ENCODE assay signal across 20 mouse cellular contexts in genomic region chr11:116676175-116676976, GRCm38 (mm10). TPM values are rescaled to one million over a fixed set of nuclear protein-coding genes. Genes with fewer than 3 reads are reported as not detected.
A peak's percentile ranks its signal among the peaks of the same experiment; 100 is the strongest.
DNase-seq lines count a peak whose midpoint lies in the region; ATAC-seq and TF ChIP-seq lines count a peak whose summit lies in the region.
"Had no signal": no experiment of that assay in that cellular context is flagged by ENCODE, and none has a peak within 500 bp of the region (broad histone marks: within the 10 kb centered on the region; RNA-seq: fewer than 3 reads in every experiment).

No protein-coding gene starts in this region.

- H3K9me3 ChIP-seq in intestine, embryonic 16.5 days (ENCODE audit: control insufficient read depth, low read length), result no peaks in the 10 kb centered on the region
- H3K9me3 ChIP-seq in intestine, embryonic 15.5 days, result no peaks in the 10 kb centered on the region
- no peaks in the 10 kb centered on the region for H3K9me3 ChIP-seq in kidney, postnatal 0 days (replicated peaks; ENCODE audit: low read length)
- no peaks in the 10 kb centered on the region for H3K9me3 ChIP-seq in CH12.LX (replicated peaks; ENCODE audit: low read length)
- H3K9me3 ChIP-seq in MEL (replicated peaks; ENCODE audit: insufficient read depth, low read length), result no peaks in the 10 kb centered on the region
- H3K9me3 ChIP-seq: embryonic facial prominence, embryonic 12.5 days; forebrain, embryonic 12.5 days; heart, embryonic 15.5 days; hindbrain, embryonic 10.5 days had no signal

- H3K4me2 ChIP-seq in intestine, embryonic 16.5 days (ENCODE audit: low read depth, low read length), result no peak overlapping the region
- H3K4me2 ChIP-seq in intestine, embryonic 15.5 days (replicated peaks), result no peak overlapping the region
- no peak overlapping the region for H3K4me2 ChIP-seq in kidney, postnatal 0 days (ENCODE audit: low read length)
- H3K4me2 ChIP-seq in CH12.LX (ENCODE audit: insufficient read depth, low read depth, poor library complexity, severe bottlenecking), result no peak overlapping the region
- H3K4me2 ChIP-seq: embryonic facial prominence, embryonic 12.5 days; forebrain, embryonic 12.5 days; heart, embryonic 11.5 days; heart, embryonic 15.5 days; hindbrain, embryonic 14.5 days had no signal

- dilution Hi-C loops in CH12.LX (cut with MboI; ENCODE audit: extremely low pct_ligation_motif_present, extremely low pct_unique_long_range_greater_than_20kb, low sequenced_read_pairs), result no loop called here

- in situ Hi-C loops in CH12.LX (cut with MboI; ENCODE audit: low pct_ligation_motif_present, low pct_unique_long_range_greater_than_20kb, low sequenced_read_pairs), result no loop called here

- TF ChIP-seq CTCF in kidney, postnatal 0 days (IDR thresholded peaks at IDR 0.05; ENCODE audit: low read depth), result no peak
- no peak for TF ChIP-seq CTCF in CH12.LX (conservative IDR thresholded peaks at IDR 0.05 in 1 of 2, IDR thresholded peaks at IDR 0.05 in 1 of 2; ENCODE audit: low read depth in 2 of 2, low read length in 2 of 2)
- TF ChIP-seq CTCF in MEL (IDR thresholded peaks at IDR 0.05 in 2 of 3, conservative IDR thresholded peaks at IDR 0.05 in 1 of 3; ENCODE audit: control insufficient read depth in 1 of 3, insufficient read depth in 1 of 3, low read depth in 2 of 3, low read length in 3 of 3, poor library complexity in 1 of 3, severe bottlenecking in 1 of 3), result no peak

- H3K79me2 ChIP-seq in CH12.LX (replicated peaks; ENCODE audit: control insufficient read depth, extremely low read depth, insufficient read depth, poor library complexity, severe bottlenecking), result peaks cover 42% of the 10 kb centered on the region
- H3K79me2 ChIP-seq in MEL (ENCODE audit: control insufficient read depth, insufficient read depth, low read length, poor library complexity), result peaks cover 35% of the 10 kb centered on the region

- no peak overlapping the region for H3K9ac ChIP-seq in intestine, embryonic 16.5 days (ENCODE audit: low read depth, low read length)
- no peak overlapping the region for H3K9ac ChIP-seq in intestine, embryonic 15.5 days
- H3K9ac ChIP-seq in kidney, postnatal 0 days (ENCODE audit: low read depth, low read length), result no peak overlapping the region
- H3K9ac ChIP-seq in CH12.LX (ENCODE audit: insufficient read depth, low read depth) (no peak overlapping the region), MEL (ENCODE audit: control insufficient read depth, low read depth, low read length, poor library complexity, severe bottlenecking) (no peak overlapping the region)
- H3K9ac ChIP-seq: embryonic facial prominence, embryonic 12.5 days; forebrain, embryonic 12.5 days; heart, embryonic 15.5 days; hindbrain, embryonic 14.5 days had no signal

- peaks cover 29% of the 10 kb centered on the region for H3K4me1 ChIP-seq in intestine, embryonic 16.5 days (ENCODE audit: control insufficient read depth, insufficient read depth, low read length)
- peaks cover 15% of the 10 kb centered on the region for H3K4me1 ChIP-seq in intestine, embryonic 15.5 days (replicated peaks)
- H3K4me1 ChIP-seq in kidney, postnatal 0 days (replicated peaks; ENCODE audit: insufficient read depth, low read length), result peaks cover 19% of the 10 kb centered on the region
- H3K4me1 ChIP-seq in CH12.LX (ENCODE audit: control insufficient read depth in 1 of 2, insufficient read depth in 2 of 2) (peaks cover 16 to 47% of the 10 kb centered on the region in 2 experiments), MEL (ENCODE audit: control insufficient read depth in 1 of 2, insufficient read depth in 2 of 2, low read length in 2 of 2) (peaks cover 0 to 17% of the 10 kb centered on the region in 2 experiments; a peak in 2 of 4 replicates)

- H3K27ac ChIP-seq in intestine, embryonic 16.5 days (ENCODE audit: low read length), result peak overlapping the region; percentile 72
- no peak overlapping the region for H3K27ac ChIP-seq in intestine, embryonic 15.5 days
- peak overlapping the region; percentile 85 for H3K27ac ChIP-seq in kidney, postnatal 0 days
- H3K27ac ChIP-seq in CH12.LX (ENCODE audit: insufficient read depth, low read depth) (no peak overlapping the region), MEL (ENCODE audit: control insufficient read depth, low read depth, low read length) (no peak overlapping the region)
- H3K27ac ChIP-seq: embryonic facial prominence, embryonic 12.5 days; forebrain, embryonic 12.5 days; hindbrain, embryonic 10.5 days; hindbrain, embryonic 14.5 days had no signal

- WGBS in intestine, embryonic 16.5 days, result 86% methylated on average over 14 of the region's 14 CpGs
- 87% methylated on average over 14 of the region's 14 CpGs for WGBS in intestine, embryonic 15.5 days
- 85% methylated on average over 14 of the region's 14 CpGs for WGBS in kidney, postnatal 0 days

- peaks cover 26% of the 10 kb centered on the region for H3K36me3 ChIP-seq in intestine, embryonic 16.5 days (ENCODE audit: control insufficient read depth, insufficient read depth, low read length)
- peaks cover 34% of the 10 kb centered on the region for H3K36me3 ChIP-seq in intestine, embryonic 15.5 days
- H3K36me3 ChIP-seq in kidney, postnatal 0 days (ENCODE audit: insufficient read depth, low read length), result peaks cover 35% of the 10 kb centered on the region
- H3K36me3 ChIP-seq in CH12.LX (replicated peaks in 1 of 2; ENCODE audit: control insufficient read depth in 1 of 2, insufficient read depth in 1 of 2, low read length in 1 of 2) (peaks cover 69 to 89% of the 10 kb centered on the region in 2 experiments), MEL (ENCODE audit: control insufficient read depth in 1 of 2, insufficient read depth in 2 of 2, low read length in 2 of 2) (peaks cover 11 to 26% of the 10 kb centered on the region in 2 experiments)

- TF ChIP-seq EP300 in CH12.LX (IDR thresholded peaks at IDR 0.05; ENCODE audit: low read length) (no peak), MEL (IDR thresholded peaks at IDR 0.05; ENCODE audit: low read depth in 1 of 2, low read length in 2 of 2) (no peak)

- TF ChIP-seq RAD21 in CH12.LX (IDR thresholded peaks at IDR 0.05; ENCODE audit: low read depth, low read length), result no peak
- no peak for TF ChIP-seq RAD21 in MEL (IDR thresholded peaks at IDR 0.05; ENCODE audit: low read depth, low read length)

- TF ChIP-seq POLR2A in CH12.LX (IDR thresholded peaks at IDR 0.05; ENCODE audit: low read depth, low read length), result peak; percentile 48
- peak; percentile 42 to 68; a peak in 3 of 4 replicates for TF ChIP-seq POLR2A in MEL (IDR thresholded peaks at IDR 0.05; ENCODE audit: control insufficient read depth in 1 of 2, insufficient read depth in 1 of 2, low read depth in 1 of 2, low read length in 2 of 2, poor library complexity in 1 of 2)

- no peak for ATAC-seq in intestine, embryonic 16.5 days
- no peak for ATAC-seq in intestine, embryonic 15.5 days
- ATAC-seq in kidney, postnatal 0 days (replicated peaks; ENCODE audit: low FRiP score, low read depth), result no peak
- ATAC-seq: activated CD4-positive, CD25-positive, alpha-beta regulatory T cell, adult 4 months; forebrain, embryonic 16.5 days; Patski had no signal

- no peak overlapping the region for H3K4me3 ChIP-seq in intestine, embryonic 16.5 days (ENCODE audit: low read length)
- H3K4me3 ChIP-seq in intestine, embryonic 15.5 days (replicated peaks), result no peak overlapping the region
- H3K4me3 ChIP-seq in kidney, postnatal 0 days (replicated peaks; ENCODE audit: low read depth, low read length), result no peak overlapping the region
- H3K4me3 ChIP-seq in CH12.LX (replicated peaks in 1 of 3; ENCODE audit: low read depth in 2 of 3, low read length in 2 of 3, poor library complexity in 1 of 3) (no peak overlapping the region), MEL (ENCODE audit: control insufficient read depth in 1 of 2, insufficient read depth in 1 of 2, low read depth in 2 of 2, low read length in 2 of 2) (no peak overlapping the region)
- H3K4me3 ChIP-seq: embryonic facial prominence, embryonic 12.5 days; forebrain, embryonic 12.5 days; heart, embryonic 15.5 days; hindbrain, embryonic 10.5 days had no signal

- H3K27me3 ChIP-seq in intestine, embryonic 16.5 days (replicated peaks; ENCODE audit: control insufficient read depth, insufficient read depth, low read length), result no peaks in the 10 kb centered on the region
- H3K27me3 ChIP-seq in intestine, embryonic 15.5 days (replicated peaks), result no peaks in the 10 kb centered on the region
- no peaks in the 10 kb centered on the region for H3K27me3 ChIP-seq in kidney, postnatal 0 days (ENCODE audit: insufficient read depth, low read length)
- H3K27me3 ChIP-seq in CH12.LX (replicated peaks) (no peaks in the 10 kb centered on the region), MEL (ENCODE audit: control insufficient read depth in 1 of 2, insufficient read depth in 2 of 2, low read length in 2 of 2) (no peaks in the 10 kb centered on the region)
- H3K27me3 ChIP-seq: embryonic facial prominence, embryonic 12.5 days; forebrain, embryonic 12.5 days; heart, embryonic 15.5 days; Patski had no signal

- no peak for DNase-seq in kidney, postnatal 0 days (ENCODE audit: low spot score)
- no peak for DNase-seq in kidney, adult 9 months
- DNase-seq in CH12.LX (ENCODE audit: extremely low read depth) (no peak), MEL (ENCODE audit: low read depth, low spot score) (peak; percentile 46)
- DNase-seq in cerebellum, postnatal 25 days, result no peak
- DNase-seq: cerebellum, adult 8-10 months; cerebellum, postnatal 14 days; gastrocnemius, postnatal 10 days; heart, postnatal 14 days had no signal

RNA-seq across cellular contexts. Expression of gene Cygb, which starts 22.3 kb away (rescaled TPM):
- polyA plus RNA-seq in intestine, embryonic 16.5 days (2015; fragmentation: Nextera tagmentation; extraction: Ambion mirVana), result 12.3 and 14.4 TPM in 2 replicates
- 12.5 and 12.9 TPM in 2 replicates for polyA plus RNA-seq in intestine, embryonic 15.5 days (2015; fragmentation: Nextera tagmentation; extraction: Ambion mirVana)
- 35.2 and 37.5 TPM in 2 replicates for polyA plus RNA-seq in kidney, postnatal 0 days (2015; fragmentation: Nextera tagmentation; extraction: Ambion mirVana)
- total RNA-seq in CH12.LX (2012; rRNA removed), result not detected in 2 replicates
- not detected in 2 replicates for total RNA-seq in CH12.LX (2014; rRNA removed)
- 0.11 TPM in 1 of 2 replicates, not detected in the other for polyA plus RNA-seq in CH12.LX (2012; ENCODE audit: insufficient read length, low read depth)
- 2.1 and 2.2 TPM in 2 replicates for total RNA-seq in MEL (2012; rRNA removed)
- polyA plus RNA-seq in MEL (2012; ENCODE audit: insufficient read depth in 1 of 2, insufficient read length in 2 of 2, low read depth in 1 of 2, low replicate concordance in 2 of 2, missing spikeins in 1 of 2), result 1 to 10 TPM in 1 of 2 experiments, not detected in 1; 8.7 TPM
- polyA plus RNA-seq: activated CD4-positive, CD25-positive, alpha-beta regulatory T cell, adult 4 months had no signal

RNA-seq across cellular contexts. Expression of gene Prcd, which starts 23.0 kb away (rescaled TPM):
- polyA plus RNA-seq in intestine, embryonic 16.5 days (2015; fragmentation: Nextera tagmentation; extraction: Ambion mirVana), result 1.4 and 1.9 TPM in 2 replicates
- polyA plus RNA-seq in intestine, embryonic 15.5 days (2015; fragmentation: Nextera tagmentation; extraction: Ambion mirVana), result 1.0 and 1.3 TPM in 2 replicates
- 1.3 and 1.4 TPM in 2 replicates for polyA plus RNA-seq in kidney, postnatal 0 days (2015; fragmentation: Nextera tagmentation; extraction: Ambion mirVana)
- not detected in 2 replicates for total RNA-seq in CH12.LX (2012; rRNA removed)
- total RNA-seq in CH12.LX (2014; rRNA removed), result not detected in 2 replicates
- not detected in 2 replicates for polyA plus RNA-seq in CH12.LX (2012; ENCODE audit: insufficient read length, low read depth)
- total RNA-seq in MEL (2012; rRNA removed), result 50.0 and 72.2 TPM in 2 replicates
- 10 to 100 TPM in 1 of 2 experiments, not detected in 1; 44.4 TPM for polyA plus RNA-seq in MEL (2012; ENCODE audit: insufficient read depth in 1 of 2, insufficient read length in 2 of 2, low read depth in 1 of 2, low replicate concordance in 2 of 2, missing spikeins in 1 of 2)
- polyA plus RNA-seq: activated CD4-positive, CD25-positive, alpha-beta regulatory T cell, adult 4 months had no signal

RNA-seq across cellular contexts. Expression of gene Rhbdf2, which starts 49.6 kb away (rescaled TPM):
- polyA plus RNA-seq in intestine, embryonic 16.5 days (2015; fragmentation: Nextera tagmentation; extraction: Ambion mirVana), result 10.8 and 11.9 TPM in 2 replicates
- polyA plus RNA-seq in intestine, embryonic 15.5 days (2015; fragmentation: Nextera tagmentation; extraction: Ambion mirVana), result 8.4 and 8.9 TPM in 2 replicates
- polyA plus RNA-seq in kidney, postnatal 0 days (2015; fragmentation: Nextera tagmentation; extraction: Ambion mirVana), result 8.8 and 9.0 TPM in 2 replicates
- total RNA-seq in CH12.LX (2012; rRNA removed) (8.5 and 12.1 TPM in 2 replicates), CH12.LX (2014; rRNA removed) (3.1 and 3.4 TPM in 2 replicates), MEL (2012; rRNA removed) (6.4 and 7.7 TPM in 2 replicates)
- polyA plus RNA-seq in CH12.LX (2012; ENCODE audit: insufficient read length, low read depth) (11.8 and 14.7 TPM in 2 replicates), MEL (2012; ENCODE audit: insufficient read depth in 1 of 2, insufficient read length in 2 of 2, low read depth in 1 of 2, low replicate concordance in 2 of 2, missing spikeins in 1 of 2) (10 to 100 TPM in 1 of 2 experiments, not detected in 1; 13.7 TPM)

Comparison
In these comparisons a context has a peak if more than half of its experiments do, and no peak if none do; other contexts are left out.
1. H3K27ac ChIP-seq: peak in intestine, embryonic 16.5 days (single experiment) and kidney, postnatal 0 days (single experiment); none in intestine, embryonic 15.5 days (single experiment), CH12.LX (single experiment) and MEL (single experiment).